Mouse (Mus musculus) embryo, embryonic 11.5 days (tissue): ENCODE measurements around the gene Olfr120.
"Not testable (repeated sequence)": the region's sequence is repeated elsewhere in the genome, so short reads cannot be mapped to it uniquely, and the experiment has no call there.

Experiments
- DNase-seq: peaks from one replicate; pipeline ENCODE4 v3.0.0-alpha.2; 2012; ENCODE audit warnings: low read depth, low spot score

Olfr120 gene

DNA sequence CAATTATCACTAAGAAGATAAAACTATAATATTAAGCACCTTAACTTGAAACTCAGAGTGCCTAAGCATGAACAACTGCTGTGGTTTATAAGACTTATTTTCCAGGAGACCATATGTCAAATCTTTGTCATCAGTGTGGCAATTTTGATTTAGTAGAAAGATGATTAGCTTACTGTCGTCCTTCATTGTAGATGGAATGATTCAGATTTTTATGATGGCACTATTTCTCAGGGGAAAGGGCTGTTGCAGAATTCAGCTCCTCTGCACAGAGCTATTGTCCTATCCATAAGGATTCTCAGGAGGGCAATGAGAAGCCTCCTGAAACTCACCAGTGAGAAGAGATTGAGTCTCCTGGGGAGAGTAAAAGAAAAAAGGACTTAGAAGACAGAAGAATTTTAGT is at the start of gene Olfr120:
Gene Olfr120 (plus strand): TSS at position 301 of the 400 bp plus-strand sequence.
- no peak for DNase-seq

DNA sequence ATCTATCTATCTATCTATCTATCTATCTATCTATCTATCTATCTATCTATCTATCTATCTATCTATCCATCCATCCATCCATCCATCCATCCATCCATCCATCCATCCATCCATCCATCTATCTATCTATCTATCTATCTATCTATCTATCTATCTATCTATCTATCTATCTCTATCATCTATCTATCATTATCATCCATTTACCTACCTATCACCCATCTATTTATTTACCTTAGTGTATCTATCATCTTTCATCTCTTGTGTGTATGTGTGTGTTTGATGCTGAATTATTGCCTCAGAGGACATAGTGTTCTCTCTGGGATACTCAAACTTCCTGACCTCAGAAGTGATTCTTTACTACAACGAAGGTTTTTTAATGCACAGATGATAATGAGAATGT is 25.3 kb upstream of the Olfr120 start, which contains the start of gene Olfr119:
Gene Olfr119 (plus strand): TSS at position 301 of the 400 bp plus-strand sequence.
- not testable (repeated sequence) for DNase-seq

DNA sequence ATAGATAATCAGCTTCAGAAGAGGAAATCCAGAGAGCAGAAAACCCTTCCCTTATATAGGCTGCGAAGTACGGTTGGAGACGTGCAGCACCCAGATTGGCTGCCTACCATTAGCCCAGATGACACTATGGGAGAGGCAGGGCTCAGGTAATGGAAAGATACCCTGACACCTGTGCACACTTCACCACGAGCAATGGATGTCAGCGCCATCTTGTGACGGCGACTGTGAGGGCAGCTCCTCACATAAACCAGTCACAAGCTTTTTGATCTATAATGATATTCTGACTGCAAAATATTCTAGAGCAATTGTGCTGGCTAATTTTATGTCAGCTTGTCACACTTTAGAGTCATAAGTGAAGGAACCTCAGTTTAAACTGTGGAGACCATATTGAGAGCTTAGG is 16.5 kb downstream of the Olfr120 start:
- no peak for DNase-seq

DNA sequence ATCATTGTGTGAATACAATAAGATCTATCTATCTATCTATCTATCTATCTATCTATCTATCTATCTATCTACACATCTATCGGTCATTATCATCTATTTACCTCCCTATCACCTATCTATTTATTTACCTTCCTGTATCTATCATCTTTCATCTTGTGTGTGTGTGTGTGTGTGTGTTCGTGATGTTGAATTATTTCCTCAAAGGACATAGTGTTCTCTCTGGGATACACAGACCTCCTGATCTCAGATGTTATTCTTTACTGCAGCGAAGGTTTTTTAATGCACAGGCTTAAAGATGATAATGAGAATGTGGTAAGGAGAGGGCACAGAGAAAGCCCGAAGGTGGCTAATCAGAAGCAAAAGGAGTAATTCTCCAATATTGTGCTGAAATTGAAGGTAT is 46.7 kb downstream of the Olfr120 start, which contains the start of gene Olfr122:
Gene Olfr122 (plus strand): TSS at position 301 of the 400 bp plus-strand sequence.
- DNase-seq: no peak
